Mouse (Mus musculus) right cerebral cortex, adult 2 months (tissue): ENCODE measurements around the gene Acrbp.
A peak's percentile ranks its signal among the peaks of the same experiment; 100 is the strongest.

Source experiments
- DNase-seq, 2 experiments: peaks; one replicate each; pipeline ENCODE4 v3.0.0; 2021 to 2022; ENCODE audit warnings: low spot score in 2 of 2

The Acrbp gene

GRCm38 (mm10) chr6:125071170-125071895 lies 21.8 kb downstream of the Acrbp start:
- peak in 1 of 2 experiments; percentile 21 for DNase-seq

GRCm38 (mm10) chr6:125071896-125072279 lies 22.4 kb downstream of the Acrbp start:
- peak; percentile 35 to 51 for DNase-seq

GRCm38 (mm10) chr6:125073825-125074224 lies 24.3 kb downstream of the Acrbp start:
- no peak for DNase-seq

- DNase-seq = no peak
Measured at GRCm38 (mm10) chr6:125081394-125081793, 31.9 kb downstream of the Acrbp start.

- peak; percentile 72 to 78 for DNase-seq
Measured at GRCm38 (mm10) chr6:125081797-125082560, 32.5 kb downstream of the Acrbp start.

- no peak for DNase-seq
Measured at GRCm38 (mm10) chr6:125082801-125083386, 33.4 kb downstream of the Acrbp start.

GRCm38 (mm10) chr6:125084424-125084823 lies 34.9 kb downstream of the Acrbp start:
- DNase-seq = peak; percentile 68 to 81

GRCm38 (mm10) chr6:125087937-125088336 lies 38.4 kb downstream of the Acrbp start:
- no peak for DNase-seq

- DNase-seq = peak in 1 of 2 experiments; percentile 73
Measured at GRCm38 (mm10) chr6:125088561-125089321, 39.3 kb downstream of the Acrbp start.

- DNase-seq = peak; percentile 87 to 88
Measured at GRCm38 (mm10) chr6:125089521-125090321, 40.2 kb downstream of the Acrbp start.

- DNase-seq = no peak
Measured at GRCm38 (mm10) chr6:125090341-125091085, 41.0 kb downstream of the Acrbp start.

GRCm38 (mm10) chr6:125092372-125092771 lies 42.9 kb downstream of the Acrbp start:
- no peak for DNase-seq

- no peak for DNase-seq
Measured at GRCm38 (mm10) chr6:125094843-125095242, 45.4 kb downstream of the Acrbp start.

GRCm38 (mm10) chr6:125095391-125096278 lies 46.1 kb downstream of the Acrbp start, which contains the start of gene Chd4:
Gene Chd4, plus strand, starts transcription at chr6:125095981.
- peak; percentile 93 to 96 for DNase-seq

GRCm38 (mm10) chr6:125096279-125096596 lies 46.7 kb downstream of the Acrbp start:
- DNase-seq = no peak

GRCm38 (mm10) chr6:125096597-125097345 lies 47.3 kb downstream of the Acrbp start:
- peak in 1 of 2 experiments; percentile 53 for DNase-seq

GRCm38 (mm10) chr6:125097346-125097689 lies 47.8 kb downstream of the Acrbp start:
- peak in 1 of 2 experiments; percentile 38 for DNase-seq

- no peak for DNase-seq
Measured at GRCm38 (mm10) chr6:125097951-125098350, 48.5 kb downstream of the Acrbp start.

- no peak for DNase-seq
Measured at GRCm38 (mm10) chr6:125098513-125098912, 49.0 kb downstream of the Acrbp start.
